Mouse (Mus musculus) erythroid progenitor cell, adult 5-6 weeks (primary cell): ENCODE measurements around the gene Olfr141. TPM values are rescaled to one million over a fixed set of nuclear protein-coding genes. Genes with fewer than 3 reads are reported as not detected.

Experiments
- ATAC-seq: replicated peaks from 2 replicates; pipeline ENCODE4 v1.8.0; 2016; ENCODE audit warnings: moderate number of reproducible peaks, mild to moderate bottlenecking, moderate TSS enrichment, inconsistent platforms; ENCODE audit not compliant: poor library complexity, low FRiP score, severe bottlenecking
- total RNA-seq, 2 experiments: library from RNA; stranded (forward) in 1 of 2; stranded (reverse) in 1 of 2; fragments of 150-400 nt in 1 of 2; fragments of 186-747, 209-891 nt in 1 of 2; gene quantifications; 2 replicates each; pipeline versions ENCODE4 v1.2.3 to v1.2.4; 2015 to 2017; ENCODE audit warnings: low replicate concordance in 2 of 2

Gene Olfr141
- not detected in 2 replicates for total RNA-seq (2015; ENCODE audit: low replicate concordance)
- total RNA-seq (2017; ENCODE audit: low replicate concordance), result not detected in 2 replicates

- no peak for ATAC-seq
Observed at GRCm38 (mm10) chr2:86809918-86810317, at the start of gene Olfr141. Olfr141 (minus strand) TSS chr2:86810018.

GRCm38 (mm10) chr2:86851596-86851995 is 41.8 kb upstream of the Olfr141 start, which contains the start of gene Olfr1095:
Olfr1095 (minus strand) TSS chr2:86851696.
- no peak for ATAC-seq

GRCm38 (mm10) chr2:86824363-86824762 is 14.5 kb upstream of the Olfr141 start, which contains the start of gene Olfr1094:
Olfr1094 (plus strand) TSS chr2:86824663.
- ATAC-seq, result no peak

- ATAC-seq, result no peak
Observed at GRCm38 (mm10) chr2:86782179-86782578, 27.6 kb downstream of the Olfr141 start, which contains the start of gene Olfr1093. Olfr1093 (plus strand) TSS chr2:86782479.

GRCm38 (mm10) chr2:86761050-86761449 is 48.8 kb downstream of the Olfr141 start:
- ATAC-seq, result no peak

GRCm38 (mm10) chr2:86758893-86759292 is 50.9 kb downstream of the Olfr141 start, which contains the start of gene Olfr1090:
Olfr1090 (minus strand) TSS chr2:86758993.
- no peak for ATAC-seq

Other genes starting within 250 kb of the Olfr141 start
- gene Olfr1082, start 211.1 kb downstream of the Olfr141 start, total RNA-seq (2015; ENCODE audit: low replicate concordance), result not detected in 2 replicates
- gene Olfr1082, start 211.1 kb downstream of the Olfr141 start, total RNA-seq (2017; ENCODE audit: low replicate concordance), result not detected in 2 replicates
- gene Olfr1084, start 170.3 kb downstream of the Olfr141 start, total RNA-seq (2015; ENCODE audit: low replicate concordance), result not detected in 2 replicates
- gene Olfr1084, start 170.3 kb downstream of the Olfr141 start, total RNA-seq (2017; ENCODE audit: low replicate concordance), result not detected in 2 replicates
- gene Olfr1085, start 148.0 kb downstream of the Olfr141 start, total RNA-seq (2015; ENCODE audit: low replicate concordance), result not detected in 2 replicates
- not detected in 2 replicates for gene Olfr1085, start 148.0 kb downstream of the Olfr141 start, total RNA-seq (2017; ENCODE audit: low replicate concordance)
- not detected in 2 replicates for gene Olfr1086, start 129.9 kb downstream of the Olfr141 start, total RNA-seq (2015; ENCODE audit: low replicate concordance)
- not detected in 2 replicates for gene Olfr1086, start 129.9 kb downstream of the Olfr141 start, total RNA-seq (2017; ENCODE audit: low replicate concordance)
- gene Olfr1087, start 111.6 kb downstream of the Olfr141 start, total RNA-seq (2015; ENCODE audit: low replicate concordance), result not detected in 2 replicates
- not detected in 2 replicates for gene Olfr1087, start 111.6 kb downstream of the Olfr141 start, total RNA-seq (2017; ENCODE audit: low replicate concordance)
- not detected in 2 replicates for gene Olfr1089, start 76.3 kb downstream of the Olfr141 start, total RNA-seq (2015; ENCODE audit: low replicate concordance)
- not detected in 2 replicates for gene Olfr1089, start 76.3 kb downstream of the Olfr141 start, total RNA-seq (2017; ENCODE audit: low replicate concordance)
- not detected in 2 replicates for gene Olfr1090, start 51.0 kb downstream of the Olfr141 start, total RNA-seq (2015; ENCODE audit: low replicate concordance)
- gene Olfr1090, start 51.0 kb downstream of the Olfr141 start, total RNA-seq (2017; ENCODE audit: low replicate concordance), result not detected in 2 replicates
- not detected in 2 replicates for gene Olfr1093, start 27.5 kb downstream of the Olfr141 start, total RNA-seq (2015; ENCODE audit: low replicate concordance)
- gene Olfr1093, start 27.5 kb downstream of the Olfr141 start, total RNA-seq (2017; ENCODE audit: low replicate concordance), result not detected in 2 replicates
- not detected in 2 replicates for gene Olfr1094, start 14.6 kb upstream of the Olfr141 start, total RNA-seq (2015; ENCODE audit: low replicate concordance)
- gene Olfr1094, start 14.6 kb upstream of the Olfr141 start, total RNA-seq (2017; ENCODE audit: low replicate concordance), result not detected in 2 replicates
- not detected in 2 replicates for gene Olfr1095, start 41.7 kb upstream of the Olfr141 start, total RNA-seq (2015; ENCODE audit: low replicate concordance)
- gene Olfr1095, start 41.7 kb upstream of the Olfr141 start, total RNA-seq (2017; ENCODE audit: low replicate concordance), result not detected in 2 replicates
- gene Gm13723, start 64.8 kb upstream of the Olfr141 start, total RNA-seq (2015; ENCODE audit: low replicate concordance), result not detected in 2 replicates
- not detected in 2 replicates for gene Gm13723, start 64.8 kb upstream of the Olfr141 start, total RNA-seq (2017; ENCODE audit: low replicate concordance)
- not detected in 2 replicates for gene Olfr1097, start 82.2 kb upstream of the Olfr141 start, total RNA-seq (2015; ENCODE audit: low replicate concordance)
- gene Olfr1097, start 82.2 kb upstream of the Olfr141 start, total RNA-seq (2017; ENCODE audit: low replicate concordance), result not detected in 2 replicates
- gene Olfr1098, start 114.5 kb upstream of the Olfr141 start, total RNA-seq (2015; ENCODE audit: low replicate concordance), result not detected in 2 replicates
- not detected in 2 replicates for gene Olfr1098, start 114.5 kb upstream of the Olfr141 start, total RNA-seq (2017; ENCODE audit: low replicate concordance)
- not detected in 2 replicates for gene Olfr1099, start 150.7 kb upstream of the Olfr141 start, total RNA-seq (2015; ENCODE audit: low replicate concordance)
- not detected in 2 replicates for gene Olfr1099, start 150.7 kb upstream of the Olfr141 start, total RNA-seq (2017; ENCODE audit: low replicate concordance)
- gene Olfr1100, start 169.9 kb upstream of the Olfr141 start, total RNA-seq (2015; ENCODE audit: low replicate concordance), result not detected in 2 replicates
- gene Olfr1100, start 169.9 kb upstream of the Olfr141 start, total RNA-seq (2017; ENCODE audit: low replicate concordance), result not detected in 2 replicates
- gene Olfr1101, start 181.2 kb upstream of the Olfr141 start, total RNA-seq (2015; ENCODE audit: low replicate concordance), result not detected in 2 replicates
- gene Olfr1101, start 181.2 kb upstream of the Olfr141 start, total RNA-seq (2017; ENCODE audit: low replicate concordance), result not detected in 2 replicates
- not detected in 2 replicates for gene Olfr1102, start 188.4 kb upstream of the Olfr141 start, total RNA-seq (2015; ENCODE audit: low replicate concordance)
- gene Olfr1102, start 188.4 kb upstream of the Olfr141 start, total RNA-seq (2017; ENCODE audit: low replicate concordance), result not detected in 2 replicates
- gene Olfr1104, start 217.1 kb upstream of the Olfr141 start, total RNA-seq (2015; ENCODE audit: low replicate concordance), result not detected in 2 replicates
- gene Olfr1104, start 217.1 kb upstream of the Olfr141 start, total RNA-seq (2017; ENCODE audit: low replicate concordance), result not detected in 2 replicates
- not detected in 2 replicates for gene Olfr1105, start 226.5 kb upstream of the Olfr141 start, total RNA-seq (2015; ENCODE audit: low replicate concordance)
- gene Olfr1105, start 226.5 kb upstream of the Olfr141 start, total RNA-seq (2017; ENCODE audit: low replicate concordance), result not detected in 2 replicates
- not detected in 2 replicates for gene Olfr1106, start 242.3 kb upstream of the Olfr141 start, total RNA-seq (2015; ENCODE audit: low replicate concordance)
- not detected in 2 replicates for gene Olfr1106, start 242.3 kb upstream of the Olfr141 start, total RNA-seq (2017; ENCODE audit: low replicate concordance)